Mouse (Mus musculus) cortical plate, adult 2 months (tissue): ENCODE data around the gene Srd5a1.

Source experiments
- CTCF ChIP-seq: fragments of 200-500 bp; IDR thresholded peaks from 2 replicates; pipeline ENCODE4 v1.5.1; 2011; ENCODE audit warnings: mild to moderate bottlenecking, control low read depth, low read length; ENCODE audit not compliant: insufficient read depth; ENCODE audit errors: extremely low read depth
- POLR2A ChIP-seq: fragments of 200-500 bp; IDR thresholded peaks from 2 replicates; pipeline ENCODE4 v1.6.1; 2011; ENCODE audit warnings: mild to moderate bottlenecking, low read length, control low read depth; ENCODE audit not compliant: insufficient read depth; ENCODE audit errors: extremely low read depth

GRCm38 (mm10) chr13:69556728-69557127, 54.5 kb downstream of the Srd5a1 start:
- TF ChIP-seq CTCF (no peak), POLR2A (no peak)
